Mouse (Mus musculus): ENCODE results near the gene Ubl7. TPM values are rescaled to one million over a fixed set of nuclear protein-coding genes. Genes with fewer than 3 reads are reported as not detected.
"Not testable (repeated sequence)": the region's sequence is repeated elsewhere in the genome, so short reads cannot be mapped to it uniquely, and the experiment has no call there.

Ubl7 gene
- polyA plus RNA-seq, 1 experiment from 2014 or later: 52.4 TPM

DNA sequence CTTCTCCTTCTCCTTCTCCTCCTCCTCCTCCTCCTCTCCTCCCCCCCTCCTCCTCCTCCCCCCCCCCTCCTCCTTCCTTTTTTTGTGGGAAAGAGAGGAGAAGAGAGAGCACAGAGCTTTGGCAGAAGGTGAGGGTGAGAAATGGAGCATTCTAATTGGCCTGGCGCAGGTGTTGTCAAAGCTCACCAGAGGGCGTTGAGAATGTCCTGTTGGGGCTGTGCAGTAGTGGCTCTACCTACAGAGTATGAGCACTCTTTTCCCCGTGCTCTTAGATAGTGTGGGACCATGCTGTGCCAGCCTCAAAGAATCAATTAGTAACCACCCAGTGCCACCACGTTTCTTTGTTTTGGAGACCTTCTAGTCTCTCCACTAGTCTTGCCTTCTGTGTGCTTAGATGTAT lies 30.5 kb upstream of the Ubl7 start:
- WGBS (ENCODE audit: insufficient replicate concordance): 18% methylated on average over 4 of the region's 4 CpGs
- no peak overlapping the region for H3K9ac ChIP-seq
- H3K4me2 ChIP-seq: no peak overlapping the region
- no peaks in the 10 kb centered on the region for H3K36me3 ChIP-seq (replicated peaks)
- H3K27ac ChIP-seq (replicated peaks): no peak overlapping the region
- H3K4me1 ChIP-seq (replicated peaks): no peaks in the 10 kb centered on the region
- no peaks in the 10 kb centered on the region; the same call in 1 of the 2 replicates for H3K27me3 ChIP-seq
- no peak overlapping the region for H3K4me3 ChIP-seq (replicated peaks)
- ATAC-seq (ENCODE audit: insufficient read depth): no peak
- H3K9me3 ChIP-seq (replicated peaks): no peaks in the 10 kb centered on the region

DNA sequence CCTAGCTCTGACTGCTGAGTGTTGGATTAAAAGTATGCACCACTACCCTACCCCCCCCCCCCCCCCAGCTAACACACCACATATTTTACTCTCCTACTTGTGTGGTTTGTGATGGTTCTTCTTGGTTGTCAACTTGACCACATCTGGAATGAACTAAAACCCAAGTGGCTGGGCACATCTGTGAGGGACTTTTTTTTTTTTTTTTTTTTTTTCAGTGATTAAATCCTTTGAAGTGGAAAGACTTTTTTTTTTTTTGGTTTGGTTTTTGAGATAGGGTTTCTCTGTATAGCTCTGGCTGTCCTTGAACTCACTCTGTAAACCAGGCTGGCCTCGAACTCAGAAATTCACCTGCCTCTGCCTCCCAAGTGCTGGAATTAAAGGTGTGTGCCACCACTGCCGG lies 29.0 kb upstream of the Ubl7 start:
- not testable (repeated sequence) for H3K27me3 ChIP-seq; H3K9me3 ChIP-seq (replicated peaks); H3K9ac ChIP-seq; H3K4me2 ChIP-seq; H3K4me1 ChIP-seq (replicated peaks); H3K36me3 ChIP-seq (replicated peaks); H3K27ac ChIP-seq (replicated peaks); H3K4me3 ChIP-seq (replicated peaks); ATAC-seq (ENCODE audit: insufficient read depth)
- 68% methylated on average over 2 of the region's 2 CpGs for WGBS (ENCODE audit: insufficient replicate concordance)

- no peaks in the 10 kb centered on the region for H3K9me3 ChIP-seq (replicated peaks)
- no peaks in the 10 kb centered on the region for H3K36me3 ChIP-seq (replicated peaks)
- no peak overlapping the region for H3K9ac ChIP-seq
- no peak overlapping the region for H3K4me2 ChIP-seq
- no peak overlapping the region for H3K27ac ChIP-seq (replicated peaks)
- H3K4me3 ChIP-seq (replicated peaks): no peak overlapping the region
- no peaks in the 10 kb centered on the region for H3K4me1 ChIP-seq (replicated peaks)
- ATAC-seq (ENCODE audit: insufficient read depth): no peak
- 49% methylated on average over 1 of the region's 1 CpGs for WGBS (ENCODE audit: insufficient replicate concordance)
- no peaks in the 10 kb centered on the region; the same call in 1 of the 2 replicates for H3K27me3 ChIP-seq
These were observed 27.4 kb upstream of the Ubl7 start for GRCm38 (mm10) chr9:57883413-57883812.

DNA sequence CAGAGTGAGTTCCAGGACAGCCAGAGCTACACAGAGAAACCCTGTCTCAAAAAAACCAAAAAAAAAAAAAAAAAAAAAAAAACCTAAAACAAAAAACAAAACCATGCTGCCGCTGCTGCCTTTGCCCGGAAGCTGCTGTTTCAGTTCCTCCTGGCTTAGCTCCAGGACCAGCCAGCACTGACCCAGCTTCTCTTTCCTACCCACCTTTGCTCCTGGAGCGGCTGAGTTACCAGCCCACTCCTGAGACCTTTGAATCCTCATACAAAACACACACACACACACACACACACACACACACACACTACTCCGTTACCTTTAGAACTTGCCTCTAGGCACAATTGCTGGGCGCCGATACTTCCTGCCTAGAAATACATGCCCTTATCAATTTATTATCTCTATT lies 22.7 kb upstream of the Ubl7 start:
- Histone ChIP-seq H3K27me3 (no peaks in the 10 kb centered on the region), H3K9me3 (replicated peaks) (no peaks in the 10 kb centered on the region), H3K4me3 (replicated peaks) (no peak overlapping the region), H3K9ac (no peak overlapping the region), H3K27ac (replicated peaks) (no peak overlapping the region), H3K4me2 (no peak overlapping the region), H3K4me1 (replicated peaks) (no peaks in the 10 kb centered on the region), H3K36me3 (replicated peaks) (no peaks in the 10 kb centered on the region)
- WGBS (ENCODE audit: insufficient replicate concordance): 34% methylated on average over 6 of the region's 6 CpGs
- ATAC-seq (ENCODE audit: insufficient read depth): peak; percentile 47

GRCm38 (mm10) chr9:57900478-57900877 lies 10.3 kb upstream of the Ubl7 start:
- ATAC-seq (ENCODE audit: insufficient read depth): no peak
- no peak overlapping the region for H3K4me2 ChIP-seq
- H3K36me3 ChIP-seq (replicated peaks): no peaks in the 10 kb centered on the region
- no peak overlapping the region for H3K9ac ChIP-seq
- H3K27me3 ChIP-seq: no peaks in the 10 kb centered on the region
- H3K27ac ChIP-seq (replicated peaks): no peak overlapping the region
- H3K9me3 ChIP-seq (replicated peaks): no peaks in the 10 kb centered on the region
- 30% methylated on average over 10 of the region's 10 CpGs for WGBS (ENCODE audit: insufficient replicate concordance)
- H3K4me1 ChIP-seq (replicated peaks): no peaks in the 10 kb centered on the region
- H3K4me3 ChIP-seq (replicated peaks): no peak overlapping the region

DNA sequence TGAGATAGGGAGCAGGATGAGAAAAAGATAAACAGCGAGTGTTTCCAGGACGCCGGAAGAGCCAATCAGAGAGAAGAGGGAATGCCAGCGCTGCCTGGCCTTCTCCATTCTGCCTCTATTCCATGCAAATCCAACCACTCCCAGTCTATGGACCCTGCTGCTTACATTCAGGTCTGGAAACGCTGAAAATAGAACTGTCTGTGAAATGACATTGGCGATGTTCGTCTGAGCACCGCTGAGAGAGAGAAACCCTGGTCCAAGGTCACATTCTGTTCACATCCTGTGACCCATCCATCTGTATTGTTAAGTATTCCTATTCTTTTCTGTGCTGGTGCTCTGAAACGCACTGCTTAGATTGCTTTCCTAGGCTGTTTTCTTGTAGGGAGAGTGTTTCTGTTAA lies 9.6 kb upstream of the Ubl7 start:
- Histone ChIP-seq H3K27me3 (no peaks in the 10 kb centered on the region), H3K9ac (no peak overlapping the region), H3K36me3 (replicated peaks) (no peaks in the 10 kb centered on the region), H3K4me3 (replicated peaks) (no peak overlapping the region), H3K9me3 (replicated peaks) (no peaks in the 10 kb centered on the region), H3K4me2 (no peak overlapping the region), H3K27ac (replicated peaks) (no peak overlapping the region), H3K4me1 (replicated peaks) (no peaks in the 10 kb centered on the region)
- no peak for ATAC-seq (ENCODE audit: insufficient read depth)
- WGBS (ENCODE audit: insufficient replicate concordance): 41% methylated on average over 9 of the region's 9 CpGs

GRCm38 (mm10) chr9:57901601-57902000 lies 9.2 kb upstream of the Ubl7 start:
- Histone ChIP-seq H3K27me3 (no peaks in the 10 kb centered on the region), H3K4me1 (replicated peaks) (no peaks in the 10 kb centered on the region), H3K27ac (replicated peaks) (no peak overlapping the region), H3K9me3 (replicated peaks) (no peaks in the 10 kb centered on the region), H3K4me2 (no peak overlapping the region), H3K4me3 (replicated peaks) (no peak overlapping the region), H3K9ac (no peak overlapping the region), H3K36me3 (replicated peaks) (no peaks in the 10 kb centered on the region)
- no peak for ATAC-seq (ENCODE audit: insufficient read depth)
- WGBS (ENCODE audit: insufficient replicate concordance): 68% methylated on average over 3 of the region's 3 CpGs

DNA sequence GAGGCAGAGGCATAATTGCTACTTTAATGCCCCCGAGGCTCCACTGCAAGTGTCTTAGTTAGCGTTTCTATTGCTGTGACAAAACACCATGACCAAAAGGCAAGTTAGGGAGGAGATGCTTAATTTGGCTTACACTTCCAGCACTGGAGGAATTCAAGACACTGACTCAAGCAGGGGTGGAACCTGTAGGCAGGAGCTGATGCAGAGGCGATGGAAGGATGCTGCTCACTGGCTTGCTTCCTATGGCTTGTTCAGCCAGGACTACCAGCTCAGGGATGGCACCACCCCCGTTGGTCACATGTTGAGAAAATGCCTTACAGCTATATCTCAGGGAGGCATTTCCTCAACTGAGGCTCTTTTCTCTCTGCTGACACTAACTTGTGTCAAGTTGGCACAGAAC lies 8.6 kb upstream of the Ubl7 start:
- no peak overlapping the region for H3K4me2 ChIP-seq
- 65% methylated on average over 4 of the region's 4 CpGs for WGBS (ENCODE audit: insufficient replicate concordance)
- no peak overlapping the region for H3K4me3 ChIP-seq (replicated peaks)
- H3K36me3 ChIP-seq (replicated peaks): no peaks in the 10 kb centered on the region
- no peaks in the 10 kb centered on the region for H3K27me3 ChIP-seq
- H3K27ac ChIP-seq (replicated peaks): no peak overlapping the region
- no peaks in the 10 kb centered on the region for H3K9me3 ChIP-seq (replicated peaks)
- H3K4me1 ChIP-seq (replicated peaks): no peaks in the 10 kb centered on the region
- no peak overlapping the region for H3K9ac ChIP-seq
- ATAC-seq (ENCODE audit: insufficient read depth): no peak

GRCm38 (mm10) chr9:57903589-57904249 lies 7.1 kb upstream of the Ubl7 start:
- Histone ChIP-seq H3K9me3 (replicated peaks) (no peaks in the 10 kb centered on the region), H3K9ac (no peak overlapping the region), H3K36me3 (replicated peaks) (no peaks in the 10 kb centered on the region), H3K27me3 (no peaks in the 10 kb centered on the region), H3K4me1 (replicated peaks) (no peaks in the 10 kb centered on the region), H3K27ac (replicated peaks) (no peak overlapping the region), H3K4me2 (no peak overlapping the region), H3K4me3 (replicated peaks) (no peak overlapping the region)
- ATAC-seq (ENCODE audit: insufficient read depth): no peak; the same call in 1 of the 2 replicates
- WGBS (ENCODE audit: insufficient replicate concordance): 66% methylated on average over 8 of the region's 8 CpGs

DNA sequence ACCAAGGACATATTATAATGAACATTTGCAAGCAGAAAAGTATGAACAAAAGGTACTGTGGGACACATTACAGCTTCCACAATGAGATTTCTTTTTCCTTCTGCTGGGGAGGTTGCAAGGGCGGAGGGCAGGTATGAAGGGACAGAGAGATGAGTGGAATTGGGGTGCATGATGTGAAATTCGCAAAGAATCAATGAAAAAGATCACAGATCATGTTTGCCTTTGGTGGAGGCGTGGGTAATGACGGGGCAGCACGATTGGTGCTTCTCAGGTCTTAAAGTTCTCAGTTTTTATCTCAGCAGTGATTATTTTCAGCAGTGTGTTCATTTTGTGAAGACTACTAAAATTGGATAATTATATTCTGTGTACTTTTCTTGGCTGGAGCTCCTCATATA lies 6.5 kb upstream of the Ubl7 start:
- Histone ChIP-seq H3K36me3 (replicated peaks) (no peaks in the 10 kb centered on the region), H3K27me3 (no peaks in the 10 kb centered on the region), H3K4me2 (no peak overlapping the region), H3K9me3 (replicated peaks) (no peaks in the 10 kb centered on the region), H3K4me1 (replicated peaks) (no peaks in the 10 kb centered on the region), H3K4me3 (replicated peaks) (no peak overlapping the region), H3K9ac (no peak overlapping the region), H3K27ac (replicated peaks) (no peak overlapping the region)
- no peak for ATAC-seq (ENCODE audit: insufficient read depth)
- 57% methylated on average over 5 of the region's 5 CpGs for WGBS (ENCODE audit: insufficient replicate concordance)

DNA sequence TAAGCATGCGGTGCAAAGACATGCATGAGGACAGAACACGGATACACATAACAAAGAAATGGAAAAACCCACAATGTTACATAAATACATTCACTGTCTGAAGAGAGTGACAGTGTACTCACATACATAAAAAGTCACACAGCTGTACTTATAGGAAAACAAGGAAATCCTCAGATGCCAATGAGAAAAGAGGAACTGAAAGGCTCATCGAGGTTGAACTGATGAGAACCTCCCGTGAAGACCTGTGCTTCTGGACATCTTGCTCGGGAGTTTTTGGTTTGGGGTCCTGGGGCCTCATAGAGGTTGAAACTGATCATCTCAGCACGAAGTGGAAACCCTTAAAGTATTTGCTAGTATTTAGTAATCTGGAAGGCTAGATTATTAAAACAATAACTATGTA lies 3.6 kb upstream of the Ubl7 start:
- H3K4me1 ChIP-seq (replicated peaks): peaks cover 16% of the 10 kb centered on the region
- H3K4me2 ChIP-seq: no peak overlapping the region
- H3K27me3 ChIP-seq: no peaks in the 10 kb centered on the region
- H3K9me3 ChIP-seq (replicated peaks): no peaks in the 10 kb centered on the region
- no peak overlapping the region for H3K27ac ChIP-seq (replicated peaks)
- H3K4me3 ChIP-seq (replicated peaks): no peak overlapping the region
- 38% methylated on average over 6 of the region's 6 CpGs for WGBS (ENCODE audit: insufficient replicate concordance)
- no peak overlapping the region for H3K9ac ChIP-seq
- ATAC-seq (ENCODE audit: insufficient read depth): no peak
- H3K36me3 ChIP-seq (replicated peaks): no peaks in the 10 kb centered on the region

DNA sequence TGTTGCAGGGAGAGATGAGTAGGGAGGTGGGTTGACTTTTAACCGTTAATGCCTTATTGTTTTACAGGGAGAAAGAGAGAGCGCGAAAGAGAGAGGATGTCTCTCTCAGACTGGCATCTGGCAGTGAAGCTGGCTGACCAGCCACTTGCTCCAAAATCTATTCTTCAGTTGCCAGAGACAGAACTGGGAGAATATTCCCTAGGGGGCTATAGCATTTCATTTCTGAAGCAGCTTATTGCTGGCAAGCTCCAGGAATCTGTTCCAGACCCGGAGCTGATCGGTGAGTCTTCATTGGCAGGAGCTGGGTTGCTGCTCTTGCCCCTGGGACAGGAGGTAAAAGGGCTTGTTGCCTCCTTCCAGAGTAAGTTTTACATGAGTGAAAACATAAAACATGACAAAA lies 1.8 kb downstream of the Ubl7 start:
- no peaks in the 10 kb centered on the region for H3K27me3 ChIP-seq
- no peak overlapping the region for H3K4me3 ChIP-seq (replicated peaks)
- no peak for ATAC-seq (ENCODE audit: insufficient read depth)
- 88% methylated on average over 5 of the region's 5 CpGs for WGBS (ENCODE audit: insufficient replicate concordance)
- no peak overlapping the region for H3K27ac ChIP-seq (replicated peaks)
- H3K4me2 ChIP-seq: no peak overlapping the region
- peaks cover 16% of the 10 kb centered on the region for H3K4me1 ChIP-seq (replicated peaks)
- H3K9ac ChIP-seq: no peak overlapping the region
- no peaks in the 10 kb centered on the region for H3K9me3 ChIP-seq (replicated peaks)
- H3K36me3 ChIP-seq (replicated peaks): peaks cover 20% of the 10 kb centered on the region

All from liver, embryonic 15.5 days (tissue).